Mouse (Mus musculus) thymus, adult 2 months (tissue): ENCODE data around the gene Rsl1d1.

Source experiments
- CTCF ChIP-seq: fragments of 200-500 bp; IDR thresholded peaks from 2 replicates; pipeline ENCODE4 v1.5.1; 2012; ENCODE audit warnings: mild to moderate bottlenecking, control low read depth, low read length, moderate library complexity, borderline replicate concordance; ENCODE audit not compliant: control insufficient read depth, poor library complexity, insufficient read depth; ENCODE audit errors: extremely low read depth
- POLR2A ChIP-seq: fragments of 200-500 bp; IDR thresholded peaks from 2 replicates; pipeline ENCODE4 v1.6.1; 2012; ENCODE audit warnings: mild to moderate bottlenecking, low read length, control low read depth, moderate library complexity; ENCODE audit not compliant: control insufficient read depth, poor library complexity, insufficient read depth; ENCODE audit errors: extremely low read depth

GRCm38 (mm10) chr16:11197052-11197451, 6.1 kb downstream of the Rsl1d1 start:
- no peak for TF ChIP-seq POLR2A
- TF ChIP-seq CTCF = no peak
